Mouse (Mus musculus): ENCODE data around the gene Gm48551. TPM values are rescaled to one million over a fixed set of nuclear protein-coding genes. Genes with fewer than 3 reads are reported as not detected.

Gm48551 gene
- polyA plus RNA-seq (2017; shearing (Covaris generic)): 2.3 TPM

GRCm38 (mm10) chr10:81383802-81384604, at the start of gene Gm48551, which contains the start of gene Dohh:
Gene Gm48551, plus strand, starts transcription at chr10:81384466.
Gene Dohh, plus strand, starts transcription at chr10:81384428.

GRCm38 (mm10) chr10:81342686-81343505, 41.4 kb upstream of the Gm48551 start, which contains the start of gene Gipc3:
Gene Gipc3, minus strand, starts transcription at chr10:81343266.

GRCm38 (mm10) chr10:81350351-81351063, 33.8 kb upstream of the Gm48551 start, which contains the start of gene Hmg20b:
Gene Hmg20b, minus strand, starts transcription at chr10:81350480.

GRCm38 (mm10) chr10:81356991-81357844, 27.0 kb upstream of the Gm48551 start, which contains the start of gene Mfsd12:
Gene Mfsd12, plus strand, starts transcription at chr10:81357491.

GRCm38 (mm10) chr10:81365672-81366476, 18.4 kb upstream of the Gm48551 start, which contains the start of gene 4930404N11Rik:
Gene 4930404N11Rik, minus strand, starts transcription at chr10:81365816.

GRCm38 (mm10) chr10:81377793-81378552, 6.3 kb upstream of the Gm48551 start, which contains the start of gene Fzr1:
Gene Fzr1, minus strand, starts transcription at chr10:81378516.

GRCm38 (mm10) chr10:81388505-81389055, 4.3 kb downstream of the Gm48551 start, which contains the start of gene Gm48552:
Gene Gm48552, plus strand, starts transcription at chr10:81389005.

GRCm38 (mm10) chr10:81392781-81393185, 8.5 kb downstream of the Gm48551 start, which contains the start of gene Smim24:
Gene Smim24, plus strand, starts transcription at chr10:81393051.

Other genes starting within 250 kb of the Gm48551 start
- gene Zbtb7a, start 249.2 kb upstream of the Gm48551 start, polyA plus RNA-seq (2017; shearing (Covaris generic)): 32.9 TPM
- gene Pias4, start 216.5 kb upstream of the Gm48551 start, polyA plus RNA-seq (2017; shearing (Covaris generic)): 43.2 TPM
- gene Eef2, start 207.8 kb upstream of the Gm48551 start, polyA plus RNA-seq (2017; shearing (Covaris generic)): 869 TPM
- 10.4 TPM for gene Dapk3, start 201.5 kb upstream of the Gm48551 start, polyA plus RNA-seq (2017; shearing (Covaris generic))
- not detected for gene 4930442H23Rik, start 200.6 kb upstream of the Gm48551 start, polyA plus RNA-seq (2017; shearing (Covaris generic))
- 0.21 TPM for gene Nmrk2, start 182.4 kb upstream of the Gm48551 start, polyA plus RNA-seq (2017; shearing (Covaris generic))
- gene Atcay, start 153.6 kb upstream of the Gm48551 start, polyA plus RNA-seq (2017; shearing (Covaris generic)): 11.9 TPM
- 4.7 TPM for gene Zfr2, start 151.3 kb upstream of the Gm48551 start, polyA plus RNA-seq (2017; shearing (Covaris generic))
- gene Matk, start 131.5 kb upstream of the Gm48551 start, polyA plus RNA-seq (2017; shearing (Covaris generic)): 128 TPM
- gene Mrpl54, start 117.5 kb upstream of the Gm48551 start, polyA plus RNA-seq (2017; shearing (Covaris generic)): 129 TPM
- gene Apba3, start 117.5 kb upstream of the Gm48551 start, polyA plus RNA-seq (2017; shearing (Covaris generic)): 62.8 TPM
- 18.0 TPM for gene Tjp3, start 92.9 kb upstream of the Gm48551 start, polyA plus RNA-seq (2017; shearing (Covaris generic))
- 42.0 TPM for gene Pip5k1c, start 91.5 kb upstream of the Gm48551 start, polyA plus RNA-seq (2017; shearing (Covaris generic))
- 25.4 TPM for gene Cactin, start 63.4 kb upstream of the Gm48551 start, polyA plus RNA-seq (2017; shearing (Covaris generic))
- 55.0 TPM for gene Tbxa2r, start 55.7 kb upstream of the Gm48551 start, polyA plus RNA-seq (2017; shearing (Covaris generic))
- 0.18 TPM for gene Gipc3, start 41.2 kb upstream of the Gm48551 start, polyA plus RNA-seq (2017; shearing (Covaris generic))
- 29.3 TPM for gene Hmg20b, start 34.0 kb upstream of the Gm48551 start, polyA plus RNA-seq (2017; shearing (Covaris generic))
- gene Mfsd12, start 27.0 kb upstream of the Gm48551 start, polyA plus RNA-seq (2017; shearing (Covaris generic)): 1.7 TPM
- gene 4930404N11Rik, start 18.6 kb upstream of the Gm48551 start, polyA plus RNA-seq (2017; shearing (Covaris generic)): 0.56 TPM
- 22.3 TPM for gene Fzr1, start 6.0 kb upstream of the Gm48551 start, polyA plus RNA-seq (2017; shearing (Covaris generic))
- 40.6 TPM for gene Dohh, start within 50 bp of the Gm48551 start, polyA plus RNA-seq (2017; shearing (Covaris generic))
- gene Gm48552, start 4.5 kb downstream of the Gm48551 start, polyA plus RNA-seq (2017; shearing (Covaris generic)): 2.6 TPM
- gene Smim24, start 8.6 kb downstream of the Gm48551 start, polyA plus RNA-seq (2017; shearing (Covaris generic)): 13.0 TPM
- gene Nfic, start 71.2 kb downstream of the Gm48551 start, polyA plus RNA-seq (2017; shearing (Covaris generic)): 19.9 TPM
- 0.35 TPM for gene Celf5, start 98.2 kb downstream of the Gm48551 start, polyA plus RNA-seq (2017; shearing (Covaris generic))
- 145 TPM for gene Ncln, start 111.9 kb downstream of the Gm48551 start, polyA plus RNA-seq (2017; shearing (Covaris generic))
- 85.6 TPM for gene S1pr4, start 115.7 kb downstream of the Gm48551 start, polyA plus RNA-seq (2017; shearing (Covaris generic))
- gene Gna15, start 139.8 kb downstream of the Gm48551 start, polyA plus RNA-seq (2017; shearing (Covaris generic)): 40.0 TPM
- gene Gna11, start 160.7 kb downstream of the Gm48551 start, polyA plus RNA-seq (2017; shearing (Covaris generic)): 6.5 TPM
- 154 TPM for gene Aes, start 175.0 kb downstream of the Gm48551 start, polyA plus RNA-seq (2017; shearing (Covaris generic))
- gene Tle2, start 190.1 kb downstream of the Gm48551 start, polyA plus RNA-seq (2017; shearing (Covaris generic)): 2.7 TPM
- 1.1 TPM for gene Tle6, start 216.6 kb downstream of the Gm48551 start, polyA plus RNA-seq (2017; shearing (Covaris generic))
- gene BC025920, start 221.8 kb downstream of the Gm48551 start, polyA plus RNA-seq (2017; shearing (Covaris generic)): 2.1 TPM
- 23.6 TPM for gene Sirt6, start 243.3 kb downstream of the Gm48551 start, polyA plus RNA-seq (2017; shearing (Covaris generic))
- gene Ankrd24, start 244.1 kb downstream of the Gm48551 start, polyA plus RNA-seq (2017; shearing (Covaris generic)): 2.4 TPM

Data from activated CD4-positive, CD25-positive, alpha-beta regulatory T cell, adult 9 weeks (primary cell).